Mouse (Mus musculus): Measurements from ENCODE around the gene Tubd1.

Tubd1 gene

GRCm38 (mm10) chr11:86558258-86558657 lies 13.5 kb downstream of the Tubd1 start:
- no peak for DNase-seq (ENCODE audit: low spot score in 2 of 2)

GRCm38 (mm10) chr11:86568425-86568824 lies 23.6 kb downstream of the Tubd1 start:
- DNase-seq (ENCODE audit: low spot score in 2 of 2) = no peak

- no peak for DNase-seq (ENCODE audit: low spot score in 2 of 2)
These were observed 25.5 kb downstream of the Tubd1 start for GRCm38 (mm10) chr11:86570261-86570746.

GRCm38 (mm10) chr11:86571047-86571855 lies 26.5 kb downstream of the Tubd1 start:
- DNase-seq (ENCODE audit: low spot score in 2 of 2) = no peak

GRCm38 (mm10) chr11:86571871-86572270 lies 27.1 kb downstream of the Tubd1 start:
- no peak for DNase-seq (ENCODE audit: low spot score in 2 of 2)

- DNase-seq (ENCODE audit: low spot score in 2 of 2) = no peak
These were observed 27.8 kb downstream of the Tubd1 start for GRCm38 (mm10) chr11:86572623-86573022.

- DNase-seq (ENCODE audit: low spot score in 2 of 2) = no peak
These were observed 28.9 kb downstream of the Tubd1 start for GRCm38 (mm10) chr11:86573646-86574231.

- no peak for DNase-seq (ENCODE audit: low spot score in 2 of 2)
These were observed 29.6 kb downstream of the Tubd1 start for GRCm38 (mm10) chr11:86574408-86574807.

GRCm38 (mm10) chr11:86575632-86576378 lies 31.0 kb downstream of the Tubd1 start:
- DNase-seq (ENCODE audit: low spot score in 2 of 2) = no peak

- DNase-seq (ENCODE audit: low spot score in 2 of 2) = no peak
These were observed 32.4 kb downstream of the Tubd1 start for GRCm38 (mm10) chr11:86577231-86577630.

- no peak for DNase-seq (ENCODE audit: low spot score in 2 of 2)
These were observed 33.5 kb downstream of the Tubd1 start for GRCm38 (mm10) chr11:86578106-86578808.

- no peak for DNase-seq (ENCODE audit: low spot score in 2 of 2)
These were observed 34.3 kb downstream of the Tubd1 start for GRCm38 (mm10) chr11:86578809-86579730.

- DNase-seq (ENCODE audit: low spot score in 2 of 2) = no peak
These were observed 35.0 kb downstream of the Tubd1 start for GRCm38 (mm10) chr11:86579731-86580318.

- DNase-seq (ENCODE audit: low spot score in 2 of 2) = no peak
These were observed 35.7 kb downstream of the Tubd1 start for GRCm38 (mm10) chr11:86580319-86581113.

- no peak for DNase-seq (ENCODE audit: low spot score in 2 of 2)
These were observed 36.5 kb downstream of the Tubd1 start for GRCm38 (mm10) chr11:86581250-86581753.

- DNase-seq (ENCODE audit: low spot score in 2 of 2) = no peak
These were observed 37.3 kb downstream of the Tubd1 start for GRCm38 (mm10) chr11:86581943-86582542.

GRCm38 (mm10) chr11:86582543-86583260 lies 37.9 kb downstream of the Tubd1 start:
- no peak for DNase-seq (ENCODE audit: low spot score in 2 of 2)

GRCm38 (mm10) chr11:86583313-86583825 lies 38.6 kb downstream of the Tubd1 start:
- DNase-seq (ENCODE audit: low spot score in 2 of 2) = no peak
